Mouse (Mus musculus) C2C12 (cell line): ENCODE data around the gene Runx2. TPM values are rescaled to one million over a fixed set of nuclear protein-coding genes. Genes with fewer than 3 reads are reported as not detected.

Experiments used
- H3K27me3 ChIP-seq: one replicate; pipeline ENCODE4 v1.6.1; 2011; ENCODE audit not compliant: control insufficient read depth, insufficient read depth, insufficient read length
- H3K36me3 ChIP-seq: one replicate; pipeline ENCODE4 v1.6.1; 2011; ENCODE audit not compliant: control insufficient read depth, insufficient read depth
- H3K4me3 ChIP-seq: one replicate; pipeline ENCODE4 v1.5.1; 2011; ENCODE audit warnings: mild to moderate bottlenecking, control low read depth; ENCODE audit not compliant: poor library complexity, insufficient read depth, severe bottlenecking
- H3K79me2 ChIP-seq: one replicate; pipeline ENCODE4 v1.6.1; 2011; ENCODE audit not compliant: control insufficient read depth, insufficient read depth
- H3K79me3 ChIP-seq: one replicate; pipeline ENCODE4 v1.6.1; 2011; ENCODE audit warnings: low read depth, control low read depth
- H3ac ChIP-seq: one replicate; pipeline ENCODE3; 2011; ENCODE audit warnings: low read depth; ENCODE audit not compliant: control insufficient read depth, insufficient read length
- CEBPB ChIP-seq: IDR thresholded peaks from one replicate; pipeline ENCODE4 v1.6.1; 2011; ENCODE audit warnings: low read depth, mild to moderate bottlenecking, control low read depth, moderate library complexity
- CTCF ChIP-seq: IDR thresholded peaks from one replicate; pipeline ENCODE4 v1.5.1; 2011; ENCODE audit not compliant: control insufficient read depth, insufficient read depth, insufficient read length
- FOSL1 ChIP-seq: IDR thresholded peaks from one replicate; pipeline ENCODE4 v1.8.0; 2011; ENCODE audit warnings: mild to moderate bottlenecking, low read length; ENCODE audit not compliant: poor library complexity, insufficient read depth, severe bottlenecking
- MAX ChIP-seq: IDR thresholded peaks from one replicate; pipeline ENCODE4 v1.6.1; 2011; ENCODE audit warnings: mild to moderate bottlenecking, control low read depth
- MYOD1 ChIP-seq: IDR thresholded peaks from one replicate; pipeline ENCODE4 v1.6.1; 2011; ENCODE audit warnings: low read depth; ENCODE audit not compliant: control insufficient read depth, insufficient read length
- MYOG ChIP-seq: IDR thresholded peaks from one replicate; pipeline ENCODE4 v1.6.1; 2011; ENCODE audit not compliant: control insufficient read depth, insufficient read length; ENCODE audit errors: extremely low read depth
- USF1 ChIP-seq: IDR thresholded peaks from one replicate; pipeline ENCODE4 v1.6.1; 2011; ENCODE audit warnings: low read depth, mild to moderate bottlenecking, control low read depth, moderate library complexity
- polyA plus RNA-seq: library from polyadenylated mRNA; unstranded; fragments of >200 nt; fragmentation: generic; extraction: Trizol; gene quantifications from one replicate; pipeline ENCODE4 v1.2.1, GENCODE M21; 2012; ENCODE audit warnings: missing spikeins

Gene Runx2
- polyA plus RNA-seq, 1 experiment = 16.6 TPM

- no peak for TF ChIP-seq CTCF
- TF ChIP-seq CEBPB = no peak
- TF ChIP-seq MYOG = no peak
- TF ChIP-seq FOSL1 = no peak
- no peak for TF ChIP-seq MAX
- TF ChIP-seq USF1 = no peak
- TF ChIP-seq MYOD1 = no peak
- no peaks in the 10 kb centered on the region for H3K27me3 ChIP-seq
- H3K36me3 ChIP-seq = peaks cover 55% of the 10 kb centered on the region
- H3K79me2 ChIP-seq = peaks cover 98% of the 10 kb centered on the region
- H3K79me3 ChIP-seq = peaks cover 53% of the 10 kb centered on the region
- H3ac ChIP-seq = no peak overlapping the region
- no peak overlapping the region for H3K4me3 ChIP-seq
Measured at GRCm38 (mm10) chr17:44690410-44691035, 124.1 kb downstream of the Runx2 start.

- Histone ChIP-seq H3K27me3 (no peaks in the 10 kb centered on the region), H3ac (no peak overlapping the region), H3K79me3 (peaks cover 46% of the 10 kb centered on the region), H3K36me3 (peaks cover 63% of the 10 kb centered on the region), H3K4me3 (no peak overlapping the region), H3K79me2 (peaks cover 98% of the 10 kb centered on the region)
- TF ChIP-seq USF1 (no peak), MYOG (no peak), MYOD1 (no peak), CEBPB (no peak), MAX (no peak), CTCF (no peak), FOSL1 (no peak)
Measured at GRCm38 (mm10) chr17:44688306-44688705, 126.3 kb downstream of the Runx2 start.

- Histone ChIP-seq H3K79me3 (peaks cover 55% of the 10 kb centered on the region), H3K36me3 (peaks cover 79% of the 10 kb centered on the region), H3K79me2 (peaks cover 97% of the 10 kb centered on the region), H3K4me3 (no peak overlapping the region), H3K27me3 (no peaks in the 10 kb centered on the region), H3ac (no peak overlapping the region)
- no peak for TF ChIP-seq FOSL1
- no peak for TF ChIP-seq MAX
- no peak for TF ChIP-seq CEBPB
- no peak for TF ChIP-seq CTCF
- TF ChIP-seq USF1 = no peak
- no peak for TF ChIP-seq MYOD1
- TF ChIP-seq MYOG = no peak
Measured at GRCm38 (mm10) chr17:44685514-44685913, 129.1 kb downstream of the Runx2 start.

- H3K4me3 ChIP-seq = no peak overlapping the region
- H3K79me3 ChIP-seq = peaks cover 61% of the 10 kb centered on the region
Measured at GRCm38 (mm10) chr17:44683026-44683425, 131.6 kb downstream of the Runx2 start.

GRCm38 (mm10) chr17:44677782-44678181 is 136.8 kb downstream of the Runx2 start:
- Histone ChIP-seq H3K36me3 (peaks cover 65% of the 10 kb centered on the region), H3K79me2 (peaks cover 99% of the 10 kb centered on the region), H3ac (peak overlapping the region; percentile 24), H3K4me3 (no peak overlapping the region), H3K79me3 (peaks cover 66% of the 10 kb centered on the region), H3K27me3 (no peaks in the 10 kb centered on the region)
- TF ChIP-seq CEBPB (no peak), FOSL1 (no peak)

More at GRCm38 (mm10) chr17:44683026-44683425, 131.6 kb downstream of the Runx2 start:
- Histone ChIP-seq H3K36me3 (peaks cover 83% of the 10 kb centered on the region), H3K27me3 (no peaks in the 10 kb centered on the region), H3ac (no peak overlapping the region), H3K79me2 (peaks cover 97% of the 10 kb centered on the region)
- TF ChIP-seq CEBPB (no peak), MAX (no peak), CTCF (no peak), FOSL1 (no peak), MYOD1 (no peak), MYOG (no peak), USF1 (no peak)

- no peak overlapping the region for H3K4me3 ChIP-seq
- H3K27me3 ChIP-seq = no peaks in the 10 kb centered on the region
- no peak overlapping the region for H3ac ChIP-seq
- peaks cover 30% of the 10 kb centered on the region for H3K36me3 ChIP-seq
- H3K79me3 ChIP-seq = peaks cover 54% of the 10 kb centered on the region
- TF ChIP-seq MAX (no peak), FOSL1 (no peak), USF1 (no peak), MYOD1 (no peak), CEBPB (no peak), CTCF (no peak), MYOG (no peak)
- H3K79me2 ChIP-seq = peaks cover 100% of the 10 kb centered on the region
Measured at GRCm38 (mm10) chr17:44672806-44673205, 141.8 kb downstream of the Runx2 start.
